ENCODE assay signal across 14 mouse cellular contexts in genomic region chr4:41094361-41094760, GRCm38 (mm10). TPM values are rescaled to one million over a fixed set of nuclear protein-coding genes. Genes with fewer than 3 reads are reported as not detected.
A peak's percentile ranks its signal among the peaks of the same experiment; 100 is the strongest.
DNase-seq lines count a peak whose midpoint lies in the region; ATAC-seq and TF ChIP-seq lines count a peak whose summit lies in the region.
"Had no signal": no experiment of that assay in that cellular context is flagged by ENCODE, and none has a peak within 500 bp of the region (broad histone marks: within the 10 kb centered on the region; RNA-seq: fewer than 3 reads in every experiment).

No protein-coding gene starts in this region.

- H3K9me3 ChIP-seq in midbrain, embryonic 11.5 days (ENCODE audit: control insufficient read depth, low read length) = no peaks in the 10 kb centered on the region
- no peaks in the 10 kb centered on the region for H3K9me3 ChIP-seq in midbrain, embryonic 16.5 days (replicated peaks; ENCODE audit: control insufficient read depth, low read length, poor library complexity, severe bottlenecking)
- H3K9me3 ChIP-seq in lung, embryonic 16.5 days (ENCODE audit: control insufficient read depth, low read length) = no peaks in the 10 kb centered on the region
- H3K9me3 ChIP-seq in hindbrain, embryonic 12.5 days (replicated peaks) = no peaks in the 10 kb centered on the region
- H3K9me3 ChIP-seq in liver, postnatal 0 days (ENCODE audit: low read length) = no peaks in the 10 kb centered on the region
- H3K9me3 ChIP-seq: liver, embryonic 15.5 days had no signal

- peak; percentile 35 for DNase-seq in midbrain, embryonic 11.5 days (ENCODE audit: low spot score, missing footprints)
- peak; percentile 78 for DNase-seq in adrenal gland, postnatal 14 days
- DNase-seq in urinary bladder, postnatal 25 days (ENCODE audit: low spot score) = peak; percentile 69
- DNase-seq in liver, postnatal 0 days = no peak
- DNase-seq: layer of hippocampus, postnatal 36 days; thymus, postnatal 25 days had no signal

- no peak for TF ChIP-seq CTCF in liver, postnatal 0 days (IDR thresholded peaks at IDR 0.05; ENCODE audit: low read depth)

- H3K36me3 ChIP-seq in midbrain, embryonic 11.5 days (ENCODE audit: control insufficient read depth, insufficient read depth, low read length) = no peaks in the 10 kb centered on the region
- H3K36me3 ChIP-seq in midbrain, embryonic 16.5 days (ENCODE audit: control insufficient read depth, insufficient read depth, low read length) = no peaks in the 10 kb centered on the region
- H3K36me3 ChIP-seq in lung, embryonic 16.5 days (ENCODE audit: control insufficient read depth, insufficient read depth, low read length) = no peaks in the 10 kb centered on the region
- no peaks in the 10 kb centered on the region for H3K36me3 ChIP-seq in hindbrain, embryonic 12.5 days
- no peaks in the 10 kb centered on the region for H3K36me3 ChIP-seq in liver, postnatal 0 days (replicated peaks; ENCODE audit: insufficient read depth, low read length)

- TF ChIP-seq EP300 in liver, postnatal 0 days (IDR thresholded peaks at IDR 0.05; ENCODE audit: low read depth) = no peak

- 84% methylated on average over 9 of the region's 9 CpGs for WGBS in midbrain, embryonic 11.5 days
- 61% methylated on average over 9 of the region's 9 CpGs for WGBS in midbrain, embryonic 16.5 days
- WGBS in lung, embryonic 16.5 days = 35% methylated on average over 9 of the region's 9 CpGs
- WGBS in hindbrain, embryonic 12.5 days = 78% methylated on average over 9 of the region's 9 CpGs
- 69% methylated on average over 9 of the region's 9 CpGs for WGBS in liver, postnatal 0 days (ENCODE audit: insufficient replicate concordance)

- no peak overlapping the region for H3K4me3 ChIP-seq in midbrain, embryonic 11.5 days (ENCODE audit: low read depth, low read length)
- no peak overlapping the region for H3K4me3 ChIP-seq in midbrain, embryonic 16.5 days (ENCODE audit: low read depth, low read length)
- H3K4me3 ChIP-seq in lung, embryonic 16.5 days (ENCODE audit: low read length) = no peak overlapping the region
- no peak overlapping the region for H3K4me3 ChIP-seq in hindbrain, embryonic 12.5 days
- no peak overlapping the region for H3K4me3 ChIP-seq in liver, postnatal 0 days (ENCODE audit: low read depth, low read length)
- H3K4me3 ChIP-seq: liver, embryonic 15.5 days; myocyte had no signal

- peaks cover 20% of the 10 kb centered on the region for H3K27me3 ChIP-seq in midbrain, embryonic 11.5 days (ENCODE audit: control insufficient read depth, insufficient read depth, low read length)
- H3K27me3 ChIP-seq in midbrain, embryonic 16.5 days (ENCODE audit: control insufficient read depth, insufficient read depth, low read depth, low read length) = peaks cover 9% of the 10 kb centered on the region; the same call in 1 of the 2 replicates
- H3K27me3 ChIP-seq in lung, embryonic 16.5 days (ENCODE audit: control insufficient read depth, insufficient read depth, low read depth, low read length) = peaks cover 17% of the 10 kb centered on the region
- peaks cover 33% of the 10 kb centered on the region for H3K27me3 ChIP-seq in hindbrain, embryonic 12.5 days
- H3K27me3 ChIP-seq in liver, postnatal 0 days (ENCODE audit: insufficient read depth, low read length) = peaks cover 20% of the 10 kb centered on the region

- H3K27ac ChIP-seq in midbrain, embryonic 11.5 days (ENCODE audit: low read depth, low read length) = no peak overlapping the region
- H3K27ac ChIP-seq in midbrain, embryonic 16.5 days (ENCODE audit: low read length) = no peak overlapping the region
- H3K27ac ChIP-seq in lung, embryonic 16.5 days (ENCODE audit: low read length) = no peak overlapping the region
- no peak overlapping the region for H3K27ac ChIP-seq in hindbrain, embryonic 12.5 days
- H3K27ac ChIP-seq in liver, postnatal 0 days (ENCODE audit: low read depth) = no peak overlapping the region

- no peak overlapping the region for H3K9ac ChIP-seq in midbrain, embryonic 11.5 days (ENCODE audit: low read length)
- H3K9ac ChIP-seq in midbrain, embryonic 16.5 days (ENCODE audit: low read depth, low read length) = no peak overlapping the region
- H3K9ac ChIP-seq in lung, embryonic 16.5 days (ENCODE audit: low read length) = no peak overlapping the region
- no peak overlapping the region for H3K9ac ChIP-seq in hindbrain, embryonic 12.5 days
- no peak overlapping the region for H3K9ac ChIP-seq in liver, postnatal 0 days (replicated peaks)
- H3K9ac ChIP-seq: liver, embryonic 15.5 days had no signal

- H3K4me1 ChIP-seq in midbrain, embryonic 11.5 days (ENCODE audit: control insufficient read depth, insufficient read depth, low read length) = no peaks in the 10 kb centered on the region
- H3K4me1 ChIP-seq in midbrain, embryonic 16.5 days (ENCODE audit: control insufficient read depth, insufficient read depth, low read length) = peaks cover 4% of the 10 kb centered on the region
- peaks cover 24% of the 10 kb centered on the region for H3K4me1 ChIP-seq in lung, embryonic 16.5 days (replicated peaks; ENCODE audit: control insufficient read depth, insufficient read depth, low read length)
- peaks cover 14% of the 10 kb centered on the region for H3K4me1 ChIP-seq in hindbrain, embryonic 12.5 days
- H3K4me1 ChIP-seq in liver, postnatal 0 days (ENCODE audit: insufficient read depth) = peaks cover 42% of the 10 kb centered on the region

- H3K4me2 ChIP-seq in midbrain, embryonic 11.5 days = no peak overlapping the region
- H3K4me2 ChIP-seq in midbrain, embryonic 16.5 days (ENCODE audit: low read length) = no peak overlapping the region
- H3K4me2 ChIP-seq in lung, embryonic 16.5 days (ENCODE audit: low read depth, low read length) = no peak overlapping the region
- H3K4me2 ChIP-seq in hindbrain, embryonic 12.5 days (replicated peaks) = no peak overlapping the region
- no peak overlapping the region for H3K4me2 ChIP-seq in liver, postnatal 0 days (ENCODE audit: low read depth, low read length)
- H3K4me2 ChIP-seq: liver, embryonic 15.5 days had no signal

- ATAC-seq in midbrain, embryonic 11.5 days (ENCODE audit: low FRiP score) = no peak
- ATAC-seq in midbrain, embryonic 16.5 days = no peak
- peak; percentile 80 for ATAC-seq in lung, embryonic 16.5 days (ENCODE audit: low read depth)
- no peak for ATAC-seq in hindbrain, embryonic 12.5 days (ENCODE audit: low FRiP score)
- no peak for ATAC-seq in liver, postnatal 0 days
- ATAC-seq: inflammation-experienced regulatory T-cells, adult 6 months had no signal

RNA-seq across cellular contexts. Expression of gene Aqp3, which starts 3.6 kb away (rescaled TPM):
- polyA plus RNA-seq in midbrain, embryonic 11.5 days (2014; fragmentation: Nextera tagmentation; extraction: Ambion mirVana) = 1.3 and 1.6 TPM in 2 replicates
- 0.24 and 0.41 TPM in 2 replicates for polyA plus RNA-seq in midbrain, embryonic 16.5 days (2015; fragmentation: Nextera tagmentation; extraction: Ambion mirVana)
- total RNA-seq in adrenal gland, postnatal 14 days (2021) = 2.7 TPM in 1 of 2 replicates, not detected in the other
- polyA plus RNA-seq in lung, embryonic 16.5 days (2015; fragmentation: Nextera tagmentation; extraction: Ambion mirVana) = 1.5 and 4.5 TPM in 2 replicates
- polyA plus RNA-seq in hindbrain, embryonic 12.5 days (2016; fragmentation: Nextera tagmentation; extraction: Ambion mirVana) = 0.77 and 0.97 TPM in 2 replicates
- polyA plus RNA-seq in liver, postnatal 0 days (2015; fragmentation: Nextera tagmentation; extraction: Ambion mirVana) = 7.3 and 10.7 TPM in 2 replicates
- total RNA-seq: gastrocnemius, adult 18-20 months; layer of hippocampus, postnatal 36 days had no signal
- polyA plus RNA-seq: myocyte had no signal

RNA-seq across cellular contexts. Expression of gene Nol6, which starts 29.9 kb away (rescaled TPM):
- polyA plus RNA-seq in midbrain, embryonic 11.5 days (2014; fragmentation: Nextera tagmentation; extraction: Ambion mirVana) = 17.6 and 19.1 TPM in 2 replicates
- 40.9 and 43.6 TPM in 2 replicates for polyA plus RNA-seq in midbrain, embryonic 16.5 days (2015; fragmentation: Nextera tagmentation; extraction: Ambion mirVana)
- 45.2 and 49.5 TPM in 2 replicates for total RNA-seq in adrenal gland, postnatal 14 days (2021)
- polyA plus RNA-seq in lung, embryonic 16.5 days (2015; fragmentation: Nextera tagmentation; extraction: Ambion mirVana) = 19.7 and 22.5 TPM in 2 replicates
- 29.0 and 33.6 TPM in 2 replicates for polyA plus RNA-seq in hindbrain, embryonic 12.5 days (2016; fragmentation: Nextera tagmentation; extraction: Ambion mirVana)
- polyA plus RNA-seq in liver, postnatal 0 days (2015; fragmentation: Nextera tagmentation; extraction: Ambion mirVana) = 4.3 and 4.7 TPM in 2 replicates

RNA-seq across cellular contexts. Expression of gene Ube2r2, which starts 41.2 kb away (rescaled TPM):
- 95.5 and 99.0 TPM in 2 replicates for polyA plus RNA-seq in midbrain, embryonic 11.5 days (2014; fragmentation: Nextera tagmentation; extraction: Ambion mirVana)
- polyA plus RNA-seq in midbrain, embryonic 16.5 days (2015; fragmentation: Nextera tagmentation; extraction: Ambion mirVana) = 51.1 and 57.5 TPM in 2 replicates
- 102 and 113 TPM in 2 replicates for total RNA-seq in adrenal gland, postnatal 14 days (2021)
- 72.9 and 75.6 TPM in 2 replicates for polyA plus RNA-seq in lung, embryonic 16.5 days (2015; fragmentation: Nextera tagmentation; extraction: Ambion mirVana)
- 101 and 113 TPM in 2 replicates for polyA plus RNA-seq in hindbrain, embryonic 12.5 days (2016; fragmentation: Nextera tagmentation; extraction: Ambion mirVana)
- 39.4 and 43.9 TPM in 2 replicates for polyA plus RNA-seq in liver, postnatal 0 days (2015; fragmentation: Nextera tagmentation; extraction: Ambion mirVana)

RNA-seq across cellular contexts. Expression of gene Aqp7, which starts 46.4 kb away (rescaled TPM):
- polyA plus RNA-seq in midbrain, embryonic 11.5 days (2014; fragmentation: Nextera tagmentation; extraction: Ambion mirVana) = not detected in 2 replicates
- not detected in 2 replicates for polyA plus RNA-seq in midbrain, embryonic 16.5 days (2015; fragmentation: Nextera tagmentation; extraction: Ambion mirVana)
- total RNA-seq in adrenal gland, postnatal 14 days (2021) = 62.7 and 67.7 TPM in 2 replicates
- 0.13 TPM in 1 of 2 replicates, not detected in the other for polyA plus RNA-seq in lung, embryonic 16.5 days (2015; fragmentation: Nextera tagmentation; extraction: Ambion mirVana)
- not detected in 2 replicates for polyA plus RNA-seq in hindbrain, embryonic 12.5 days (2016; fragmentation: Nextera tagmentation; extraction: Ambion mirVana)
- polyA plus RNA-seq in liver, postnatal 0 days (2015; fragmentation: Nextera tagmentation; extraction: Ambion mirVana) = 2.1 and 2.3 TPM in 2 replicates
- total RNA-seq: layer of hippocampus, postnatal 36 days had no signal
- polyA plus RNA-seq: embryonic facial prominence, embryonic 11.5 days; myocyte had no signal
